Mouse (Mus musculus) cerebellum, adult 2 months (tissue): Measurements from ENCODE around the gene Lmx1b. TPM values are rescaled to one million over a fixed set of nuclear protein-coding genes. Genes with fewer than 3 reads are reported as not detected.
A peak's percentile ranks its signal among the peaks of the same experiment; 100 is the strongest.

ENCODE experiments used
- DNase-seq, 2 experiments: peaks; one replicate each; pipeline ENCODE4 v3.0.0; 2021
- H3K27ac ChIP-seq: fragments of 200-500 bp; 2 replicates; pipeline ENCODE4 v1.5.1; 2012; ENCODE audit warnings: low read length, control low read depth, inconsistent platforms; ENCODE audit not compliant: insufficient read depth
- H3K27me3 ChIP-seq: fragments of 200-500 bp; 2 replicates; pipeline ENCODE4 v1.6.1; 2012; ENCODE audit warnings: inconsistent platforms, mild to moderate bottlenecking, low read length, moderate library complexity; ENCODE audit not compliant: control insufficient read depth, insufficient read depth
- H3K4me1 ChIP-seq: fragments of 200-500 bp; 2 replicates; pipeline ENCODE4 v1.6.1; 2011; ENCODE audit warnings: low read length; ENCODE audit not compliant: control insufficient read depth, insufficient read depth
- H3K4me3 ChIP-seq: fragments of 200-500 bp; replicated peaks from 2 replicates; pipeline ENCODE3; 2011; ENCODE audit warnings: mild to moderate bottlenecking, low read depth, low read length, control low read depth; ENCODE audit not compliant: insufficient read depth
- CTCF ChIP-seq: fragments of 200-500 bp; IDR thresholded peaks from 2 replicates; pipeline ENCODE4 v1.5.1; 2011; ENCODE audit warnings: low read depth, mild to moderate bottlenecking, control low read depth, low read length, moderate library complexity, borderline replicate concordance; ENCODE audit not compliant: insufficient read depth
- POLR2A ChIP-seq: fragments of 200-500 bp; IDR thresholded peaks from 2 replicates; pipeline ENCODE4 v1.6.1; 2011; ENCODE audit warnings: low read length, control low read depth, borderline replicate concordance; ENCODE audit not compliant: insufficient read depth
- WGBS: fragments of 180-500 bp; shearing (Covaris S2); methylation state at CpG from one replicate; pipeline ENCODE4 v1.1.7; 2018; 5-methylcytosine and 5-hydroxymethylcytosine counted together
- polyA plus RNA-seq: library from polyadenylated mRNA; depleted of rRNA; stranded (reverse); fragments of >200 nt; gene quantifications from 2 replicates; pipeline ENCODE4 v1.2.3, GENCODE M21; 2012

The Lmx1b gene
- polyA plus RNA-seq, 1 experiment, result 0.84 TPM

- TF ChIP-seq POLR2A (no peak), CTCF (no peak)
- Histone ChIP-seq H3K27me3 (peaks cover 7% of the 10 kb centered on the region; the same call in 1 of the 2 replicates), H3K4me1 (no peaks in the 10 kb centered on the region), H3K4me3 (no peak overlapping the region), H3K27ac (no peak overlapping the region)
- no peak for DNase-seq
- WGBS, result 3% methylated on average over 34 of the region's 34 CpGs
Measured at GRCm38 (mm10) chr2:33630081-33631021, 10.0 kb downstream of the Lmx1b start.

- Histone ChIP-seq H3K27me3 (peaks cover 7% of the 10 kb centered on the region; the same call in 1 of the 2 replicates), H3K4me3 (no peak overlapping the region), H3K4me1 (no peaks in the 10 kb centered on the region), H3K27ac (no peak overlapping the region)
- WGBS, result 10% methylated on average over 6 of the region's 6 CpGs
- DNase-seq, result no peak
- TF ChIP-seq CTCF (no peak), POLR2A (no peak)
Measured at GRCm38 (mm10) chr2:33629641-33630040, 10.7 kb downstream of the Lmx1b start.

- WGBS, result 11% methylated on average over 16 of the region's 16 CpGs
- no peaks in the 10 kb centered on the region for H3K4me1 ChIP-seq
- no peak overlapping the region for H3K27ac ChIP-seq
- peaks cover 7% of the 10 kb centered on the region; the same call in 1 of the 2 replicates for H3K27me3 ChIP-seq
- no peak for TF ChIP-seq CTCF
- TF ChIP-seq POLR2A, result no peak
- no peak overlapping the region for H3K4me3 ChIP-seq
- DNase-seq, result no peak
Measured at GRCm38 (mm10) chr2:33628791-33629190, 11.5 kb downstream of the Lmx1b start.

GRCm38 (mm10) chr2:33627058-33627375 is 13.3 kb downstream of the Lmx1b start:
- 20% methylated on average over 10 of the region's 10 CpGs for WGBS
- DNase-seq, result no peak
- Histone ChIP-seq H3K27me3 (peaks cover 7% of the 10 kb centered on the region; the same call in 1 of the 2 replicates), H3K27ac (no peak overlapping the region), H3K4me1 (no peaks in the 10 kb centered on the region), H3K4me3 (no peak overlapping the region)
- no peak for TF ChIP-seq CTCF
- TF ChIP-seq POLR2A, result no peak

GRCm38 (mm10) chr2:33626262-33627057 is 13.9 kb downstream of the Lmx1b start:
- Histone ChIP-seq H3K4me1 (no peaks in the 10 kb centered on the region), H3K27me3 (peaks cover 7% of the 10 kb centered on the region; the same call in 1 of the 2 replicates), H3K4me3 (no peak overlapping the region), H3K27ac (no peak overlapping the region)
- TF ChIP-seq CTCF, result no peak
- no peak for TF ChIP-seq POLR2A
- WGBS, result 24% methylated on average over 16 of the region's 16 CpGs
- DNase-seq, result no peak

GRCm38 (mm10) chr2:33617670-33618069 is 22.6 kb downstream of the Lmx1b start:
- 45% methylated on average over 9 of the region's 9 CpGs for WGBS

GRCm38 (mm10) chr2:33616411-33616843 is 23.9 kb downstream of the Lmx1b start:
- Histone ChIP-seq H3K27ac (no peak overlapping the region), H3K27me3 (no peaks in the 10 kb centered on the region), H3K4me1 (0 out of 2 replicates have a peak, but pooled peaks cover 3% of the 10 kb centered on the region), H3K4me3 (peak overlapping the region; percentile 50)
- TF ChIP-seq CTCF (no peak), POLR2A (no peak)
- DNase-seq, result peak; percentile 44 to 52
- WGBS, result 1% methylated on average over 30 of the region's 30 CpGs

More at GRCm38 (mm10) chr2:33617670-33618069, 22.6 kb downstream of the Lmx1b start:
- Histone ChIP-seq H3K27ac (no peak overlapping the region), H3K27me3 (no peaks in the 10 kb centered on the region), H3K4me3 (no peak overlapping the region), H3K4me1 (0 out of 2 replicates have a peak, but pooled peaks cover 3% of the 10 kb centered on the region)
- TF ChIP-seq POLR2A (no peak), CTCF (no peak)
- no peak for DNase-seq
